Mouse (Mus musculus) hindbrain, embryonic 12.5 days (tissue): ENCODE measurements at regions not wholly inside any gene's neighbourhood (a gene's known extent, or its start where the extent isn't known, plus 50 kb on each side); places are given as distances from the start of the nearest gene placed in this dataset.
"Not testable (repeated sequence)": the region's sequence is repeated elsewhere in the genome, so short reads cannot be mapped to it uniquely, and the experiment has no call there.

Source experiments
- ATAC-seq: fragments of 200-750 bp; cut with Nextera tagmentation; 2 replicates; pipeline ENCODE4 v1.8.0; 2017; ENCODE audit warnings: moderate TSS enrichment; ENCODE audit not compliant: low FRiP score
- H3K27ac ChIP-seq: fragments of 300-500 bp; sonication (generic); 2 replicates; pipeline ENCODE4 v1.5.1; 2016; ENCODE audit warnings: mild to moderate bottlenecking
- H3K27me3 ChIP-seq: fragments of 300-500 bp; sonication (generic); 2 replicates; pipeline ENCODE4 v1.6.1; 2016; ENCODE audit warnings: mild to moderate bottlenecking
- H3K36me3 ChIP-seq: fragments of 300-500 bp; sonication (generic); 2 replicates; pipeline ENCODE4 v1.6.1; 2016; ENCODE audit warnings: mild to moderate bottlenecking
- H3K4me1 ChIP-seq: fragments of 300-500 bp; sonication (generic); 2 replicates; pipeline ENCODE4 v1.6.1; 2016
- H3K4me2 ChIP-seq: fragments of 300-500 bp; sonication (generic); replicated peaks from 2 replicates; pipeline ENCODE4 v1.6.1; 2016; ENCODE audit warnings: mild to moderate bottlenecking
- H3K4me3 ChIP-seq: fragments of 300-500 bp; sonication (generic); 2 replicates; pipeline ENCODE4 v1.5.1; 2016; ENCODE audit warnings: mild to moderate bottlenecking
- H3K9ac ChIP-seq: fragments of 300-500 bp; sonication (generic); 2 replicates; pipeline ENCODE4 v1.6.1; 2016; ENCODE audit warnings: mild to moderate bottlenecking, moderate library complexity
- H3K9me3 ChIP-seq: fragments of 300-500 bp; sonication (generic); replicated peaks from 2 replicates; pipeline ENCODE4 v1.6.1; 2016; ENCODE audit warnings: mild to moderate bottlenecking
- WGBS: fragments of 180-500 bp; shearing (Covaris S2); methylation state at CpG from one replicate; pipeline ENCODE4 v1.1.7; 2016; 5-methylcytosine and 5-hydroxymethylcytosine counted together

- no peak for ATAC-seq
- WGBS: 64% methylated on average over 2 of the region's 2 CpGs
Observed at GRCm38 (mm10) chr3:11094804-11095203, 759.3 kb upstream of the Gm38303 start.

GRCm38 (mm10) chr3:11094138-11094537 lies 758.7 kb upstream of the Gm38303 start:
- no peak overlapping the region for H3K4me3 ChIP-seq
- H3K9me3 ChIP-seq: no peaks in the 10 kb centered on the region
- H3K9ac ChIP-seq: no peak overlapping the region
- no peak overlapping the region for H3K27ac ChIP-seq
- H3K27me3 ChIP-seq: no peaks in the 10 kb centered on the region
- H3K36me3 ChIP-seq: no peaks in the 10 kb centered on the region
- no peaks in the 10 kb centered on the region for H3K4me1 ChIP-seq
- no peak for ATAC-seq
- WGBS: 62% methylated on average over 3 of the region's 3 CpGs
- no peak overlapping the region for H3K4me2 ChIP-seq

More at GRCm38 (mm10) chr3:11094804-11095203, 759.3 kb upstream of the Gm38303 start:
- no peaks in the 10 kb centered on the region for H3K27me3 ChIP-seq
- no peak overlapping the region for H3K27ac ChIP-seq
- H3K9ac ChIP-seq: no peak overlapping the region
- H3K9me3 ChIP-seq: no peaks in the 10 kb centered on the region
- H3K4me2 ChIP-seq: no peak overlapping the region
- H3K36me3 ChIP-seq: no peaks in the 10 kb centered on the region
- H3K4me3 ChIP-seq: no peak overlapping the region
- no peaks in the 10 kb centered on the region for H3K4me1 ChIP-seq

- Histone ChIP-seq H3K9me3 (no peaks in the 10 kb centered on the region), H3K4me2 (no peak overlapping the region), H3K9ac (no peak overlapping the region), H3K27me3 (no peaks in the 10 kb centered on the region), H3K4me1 (no peaks in the 10 kb centered on the region), H3K36me3 (no peaks in the 10 kb centered on the region), H3K4me3 (no peak overlapping the region), H3K27ac (no peak overlapping the region)
- no peak for ATAC-seq
- WGBS: 69% methylated on average over 2 of the region's 2 CpGs
Observed at GRCm38 (mm10) chr3:11083291-11083690, 747.8 kb upstream of the Gm38303 start.

GRCm38 (mm10) chr3:11074012-11074411 lies 738.5 kb upstream of the Gm38303 start:
- no peaks in the 10 kb centered on the region for H3K36me3 ChIP-seq
- no peak overlapping the region for H3K4me3 ChIP-seq
- no peak overlapping the region for H3K27ac ChIP-seq
- WGBS: 69% methylated on average over 4 of the region's 4 CpGs
- no peak overlapping the region for H3K9ac ChIP-seq
- no peaks in the 10 kb centered on the region for H3K9me3 ChIP-seq
- no peaks in the 10 kb centered on the region for H3K27me3 ChIP-seq
- ATAC-seq: peak; percentile 71; the same call in 1 of the 2 replicates
- no peaks in the 10 kb centered on the region for H3K4me1 ChIP-seq
- H3K4me2 ChIP-seq: no peak overlapping the region

- Histone ChIP-seq H3K4me2 (no peak overlapping the region), H3K9me3 (no peaks in the 10 kb centered on the region), H3K36me3 (no peaks in the 10 kb centered on the region), H3K27ac (no peak overlapping the region), H3K4me1 (no peaks in the 10 kb centered on the region), H3K4me3 (no peak overlapping the region), H3K27me3 (no peaks in the 10 kb centered on the region), H3K9ac (no peak overlapping the region)
- no peak for ATAC-seq
- WGBS: 85% methylated on average over 7 of the region's 7 CpGs
Observed at GRCm38 (mm10) chr3:11034995-11035769, 699.7 kb upstream of the Gm38303 start.

GRCm38 (mm10) chr3:11029991-11030390 lies 694.5 kb upstream of the Gm38303 start:
- ATAC-seq: no peak
- H3K4me2 ChIP-seq: no peak overlapping the region
- H3K36me3 ChIP-seq: no peaks in the 10 kb centered on the region
- no peak overlapping the region for H3K4me3 ChIP-seq
- no peaks in the 10 kb centered on the region for H3K4me1 ChIP-seq
- no peaks in the 10 kb centered on the region for H3K27me3 ChIP-seq
- H3K9ac ChIP-seq: no peak overlapping the region
- no peaks in the 10 kb centered on the region for H3K9me3 ChIP-seq
- no peak overlapping the region for H3K27ac ChIP-seq
- 93% methylated on average over 4 of the region's 4 CpGs for WGBS

GRCm38 (mm10) chr3:11024422-11024821 lies 688.9 kb upstream of the Gm38303 start:
- Histone ChIP-seq H3K9ac (no peak overlapping the region), H3K27ac (no peak overlapping the region)
- ATAC-seq: no peak

GRCm38 (mm10) chr3:11020048-11020447 lies 684.6 kb upstream of the Gm38303 start:
- Histone ChIP-seq H3K4me1 (no peaks in the 10 kb centered on the region), H3K9ac (no peak overlapping the region), H3K9me3 (no peaks in the 10 kb centered on the region), H3K27me3 (no peaks in the 10 kb centered on the region), H3K4me2 (no peak overlapping the region), H3K36me3 (no peaks in the 10 kb centered on the region), H3K27ac (no peak overlapping the region), H3K4me3 (no peak overlapping the region)
- WGBS: 83% methylated on average over 3 of the region's 3 CpGs
- no peak for ATAC-seq

More at GRCm38 (mm10) chr3:11024422-11024821, 688.9 kb upstream of the Gm38303 start:
- H3K4me1 ChIP-seq: no peaks in the 10 kb centered on the region
- 67% methylated on average over 3 of the region's 3 CpGs for WGBS
- no peaks in the 10 kb centered on the region for H3K9me3 ChIP-seq
- no peaks in the 10 kb centered on the region for H3K36me3 ChIP-seq
- no peak overlapping the region for H3K4me2 ChIP-seq
- no peaks in the 10 kb centered on the region for H3K27me3 ChIP-seq
- no peak overlapping the region for H3K4me3 ChIP-seq

- 92% methylated on average over 8 of the region's 21 CpGs for WGBS
- not testable (repeated sequence) for H3K27ac ChIP-seq, H3K9ac ChIP-seq, ATAC-seq, H3K4me1 ChIP-seq, H3K4me2 ChIP-seq, H3K9me3 ChIP-seq, H3K4me3 ChIP-seq, H3K27me3 ChIP-seq, H3K36me3 ChIP-seq
Observed at GRCm38 (mm10) chr3:11014911-11015310, 679.4 kb upstream of the Gm38303 start.

- no peak for ATAC-seq
- Histone ChIP-seq H3K9me3 (no peaks in the 10 kb centered on the region), H3K4me1 (no peaks in the 10 kb centered on the region), H3K36me3 (no peaks in the 10 kb centered on the region), H3K4me2 (no peak overlapping the region), H3K27me3 (no peaks in the 10 kb centered on the region), H3K27ac (no peak overlapping the region), H3K4me3 (no peak overlapping the region), H3K9ac (no peak overlapping the region)
- 79% methylated on average over 3 of the region's 3 CpGs for WGBS
Observed at GRCm38 (mm10) chr3:11007363-11007762, 671.9 kb upstream of the Gm38303 start.

GRCm38 (mm10) chr3:11006531-11007269 lies 671.2 kb upstream of the Gm38303 start:
- no peak overlapping the region for H3K27ac ChIP-seq
- no peak overlapping the region for H3K9ac ChIP-seq

GRCm38 (mm10) chr3:10978968-10979367 lies 643.5 kb upstream of the Gm38303 start:
- Histone ChIP-seq H3K27me3 (no peaks in the 10 kb centered on the region), H3K9ac (no peak overlapping the region), H3K4me2 (no peak overlapping the region), H3K9me3 (no peaks in the 10 kb centered on the region), H3K4me3 (no peak overlapping the region), H3K36me3 (no peaks in the 10 kb centered on the region), H3K4me1 (no peaks in the 10 kb centered on the region), H3K27ac (no peak overlapping the region)
- no peak for ATAC-seq

More at GRCm38 (mm10) chr3:11006531-11007269, 671.2 kb upstream of the Gm38303 start:
- 84% methylated on average over 2 of the region's 2 CpGs for WGBS
- H3K4me1 ChIP-seq: no peaks in the 10 kb centered on the region
- no peaks in the 10 kb centered on the region for H3K9me3 ChIP-seq
- no peaks in the 10 kb centered on the region for H3K36me3 ChIP-seq
- no peaks in the 10 kb centered on the region for H3K27me3 ChIP-seq
- ATAC-seq: no peak
- no peak overlapping the region for H3K4me3 ChIP-seq
- no peak overlapping the region for H3K4me2 ChIP-seq

- no peak overlapping the region for H3K4me2 ChIP-seq
- ATAC-seq: no peak
- H3K27me3 ChIP-seq: no peaks in the 10 kb centered on the region
- no peak overlapping the region for H3K9ac ChIP-seq
- 96% methylated on average over 3 of the region's 3 CpGs for WGBS
- H3K4me3 ChIP-seq: no peak overlapping the region
- no peak overlapping the region for H3K27ac ChIP-seq
- H3K4me1 ChIP-seq: no peaks in the 10 kb centered on the region
- H3K9me3 ChIP-seq: no peaks in the 10 kb centered on the region
- H3K36me3 ChIP-seq: no peaks in the 10 kb centered on the region
Observed at GRCm38 (mm10) chr3:10974429-10974828, 638.9 kb upstream of the Gm38303 start.
